Mouse (Mus musculus) lung, postnatal 0 days (tissue): ENCODE measurements at regions not wholly inside any gene's neighbourhood (a gene's known extent, or its start where the extent isn't known, plus 50 kb on each side); places are given as distances from the start of the nearest gene placed in this dataset.
A peak's percentile ranks its signal among the peaks of the same experiment; 100 is the strongest.

Experiments
- CTCF ChIP-seq: IDR thresholded peaks from 2 replicates; pipeline ENCODE4 v1.5.1; 2016; ENCODE audit warnings: antibody characterized with exemption, mild to moderate bottlenecking
- EP300 ChIP-seq: IDR thresholded peaks from 2 replicates; pipeline ENCODE4 v1.6.1; 2016; ENCODE audit warnings: antibody characterized with exemption, mild to moderate bottlenecking, control low read depth

DNA sequence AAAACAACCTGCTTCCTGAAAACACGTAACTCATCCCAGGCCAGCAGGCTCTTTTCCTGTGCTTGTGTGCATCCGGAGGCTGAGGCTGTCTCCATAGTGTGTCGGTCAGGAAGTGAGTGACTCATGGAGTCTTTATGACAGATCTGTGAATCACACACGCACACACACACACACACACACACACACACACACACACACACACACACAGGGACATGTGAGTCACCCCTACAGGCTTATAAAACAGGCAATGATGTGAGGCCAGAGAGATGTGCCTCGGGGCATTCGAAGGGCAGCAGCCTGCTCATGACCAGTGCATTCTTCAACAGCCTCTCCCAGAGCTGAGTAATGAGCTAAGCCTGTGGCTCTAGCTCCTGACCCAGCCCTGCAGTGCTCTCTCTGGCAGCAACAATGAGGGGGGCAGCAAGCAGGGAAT lies 97.5 kb upstream of the Dlx2 start:
- TF ChIP-seq EP300: peak; percentile 93
- no peak; the same call in 1 of the 2 replicates for TF ChIP-seq CTCF
